Mouse (Mus musculus) limb, embryonic 11.5 days (tissue): ENCODE data around the gene Ttc21a. TPM values are rescaled to one million over a fixed set of nuclear protein-coding genes. Genes with fewer than 3 reads are reported as not detected.

ENCODE experiments used
- ATAC-seq: fragments of 200-750 bp; cut with Nextera tagmentation; 2 replicates; pipeline ENCODE4 v1.8.0; 2017; ENCODE audit warnings: low read depth; ENCODE audit not compliant: insufficient number of reproducible peaks, low FRiP score, low TSS enrichment
- DNase-seq: peaks from one replicate; pipeline ENCODE4 v3.0.0-alpha.2; 2015; ENCODE audit warnings: low spot score
- H3K27ac ChIP-seq: fragments of 300-500 bp; sonication (generic); replicated peaks from 2 replicates; pipeline ENCODE4 v1.5.1; 2014; ENCODE audit warnings: low read depth, mild to moderate bottlenecking, low read length
- H3K27me3 ChIP-seq: fragments of 300-500 bp; sonication (generic); 2 replicates; pipeline ENCODE4 v1.6.1; 2014; ENCODE audit warnings: mild to moderate bottlenecking, low read length, mixed read lengths; ENCODE audit not compliant: control insufficient read depth, insufficient read depth
- H3K36me3 ChIP-seq: fragments of 300-500 bp; sonication (generic); 2 replicates; pipeline ENCODE4 v1.6.1; 2014; ENCODE audit warnings: mild to moderate bottlenecking, low read length, moderate library complexity, mixed read lengths; ENCODE audit not compliant: control insufficient read depth, insufficient read depth
- H3K4me1 ChIP-seq: fragments of 300-500 bp; sonication (generic); 2 replicates; pipeline ENCODE4 v1.6.1; 2014; ENCODE audit warnings: low read length, mixed read lengths; ENCODE audit not compliant: control insufficient read depth, insufficient read depth
- H3K4me2 ChIP-seq: fragments of 300-500 bp; sonication (generic); 2 replicates; pipeline ENCODE4 v1.6.1; 2014; ENCODE audit warnings: low read depth, mild to moderate bottlenecking, moderate library complexity; ENCODE audit not compliant: severe bottlenecking
- H3K4me3 ChIP-seq: fragments of 300-500 bp; sonication (generic); 2 replicates; pipeline ENCODE4 v1.5.1; 2014; ENCODE audit warnings: low read depth, low read length
- H3K9ac ChIP-seq: fragments of 300-500 bp; sonication (generic); 2 replicates; pipeline ENCODE4 v1.6.1; 2014; ENCODE audit warnings: mild to moderate bottlenecking, low read length
- H3K9me3 ChIP-seq: fragments of 300-500 bp; sonication (generic); 2 replicates; pipeline ENCODE4 v1.6.1; 2016; ENCODE audit warnings: low read length; ENCODE audit not compliant: control insufficient read depth
- WGBS: fragments of 180-500 bp; shearing (Covaris S2); extraction: QIAGEN DNeasy Blood & Tissue Kit; methylation state at CpG from one replicate; pipeline ENCODE4 v1.1.7; 2014; 5-methylcytosine and 5-hydroxymethylcytosine counted together
- polyA plus RNA-seq: library from polyadenylated mRNA; unstranded; fragments of >200 nt; fragmentation: Nextera tagmentation; extraction: Ambion mirVana; gene quantifications from 2 replicates; pipeline ENCODE4 v1.2.1, GENCODE M21; 2014

Ttc21a gene
- 0.35 and 0.68 TPM in 2 replicates for polyA plus RNA-seq

GRCm38 (mm10) chr9:119937005-119937773 is at the start of gene Ttc21a, which contains the start of gene Gorasp1:
Gene Ttc21a (plus strand): TSS chr9:119937606.
Gene Gorasp1 (minus strand): TSS chr9:119937565.
- Histone ChIP-seq H3K27me3 (no peaks in the 10 kb centered on the region), H3K4me2 (peak within 1 kb of the TSS; percentile 91), H3K4me3 (peak within 1 kb of the TSS; percentile 74), H3K9ac (peak within 1 kb of the TSS; percentile 84), H3K4me1 (peaks cover 13% of the 10 kb centered on the region; the same call in 1 of the 2 replicates), H3K36me3 (no peaks in the 10 kb centered on the region), H3K9me3 (no peaks in the 10 kb centered on the region), H3K27ac (0 out of 2 replicates have a peak within 1 kb of the TSS, but pooled peaks have one; percentile 36)
- WGBS: 4% methylated on average over 40 of the region's 40 CpGs
- ATAC-seq (peak; percentile 90), DNase-seq (peak; percentile 97)

GRCm38 (mm10) chr9:119888843-119889246 is 48.6 kb upstream of the Ttc21a start:
- H3K4me1 ChIP-seq: 0 out of 2 replicates have a peak, but pooled peaks cover 3% of the 10 kb centered on the region
- WGBS: 38% methylated on average over 2 of the region's 2 CpGs
- H3K9ac ChIP-seq: no peak overlapping the region
- no peaks in the 10 kb centered on the region for H3K9me3 ChIP-seq
- H3K36me3 ChIP-seq: no peaks in the 10 kb centered on the region
- no peaks in the 10 kb centered on the region for H3K27me3 ChIP-seq
- H3K4me3 ChIP-seq: no peak overlapping the region
- H3K27ac ChIP-seq: no peak overlapping the region
- ATAC-seq (no peak), DNase-seq (peak; percentile 32)
- H3K4me2 ChIP-seq: no peak overlapping the region

GRCm38 (mm10) chr9:119889446-119889845 is 48.0 kb upstream of the Ttc21a start:
- Histone ChIP-seq H3K27me3 (no peaks in the 10 kb centered on the region), H3K9me3 (no peaks in the 10 kb centered on the region), H3K27ac (no peak overlapping the region), H3K4me1 (0 out of 2 replicates have a peak, but pooled peaks cover 3% of the 10 kb centered on the region), H3K4me3 (no peak overlapping the region), H3K36me3 (no peaks in the 10 kb centered on the region), H3K4me2 (no peak overlapping the region), H3K9ac (no peak overlapping the region)
- 88% methylated on average over 9 of the region's 9 CpGs for WGBS
- no peak for DNase-seq
- no peak for ATAC-seq

GRCm38 (mm10) chr9:119890692-119891091 is 46.7 kb upstream of the Ttc21a start:
- Histone ChIP-seq H3K27me3 (no peaks in the 10 kb centered on the region), H3K36me3 (no peaks in the 10 kb centered on the region), H3K27ac (no peak overlapping the region), H3K9me3 (no peaks in the 10 kb centered on the region), H3K4me1 (peaks cover 7% of the 10 kb centered on the region), H3K4me3 (no peak overlapping the region), H3K4me2 (no peak overlapping the region), H3K9ac (no peak overlapping the region)
- ATAC-seq: no peak
- 48% methylated on average over 2 of the region's 2 CpGs for WGBS
- DNase-seq: peak; percentile 52

GRCm38 (mm10) chr9:119893881-119894280 is 43.5 kb upstream of the Ttc21a start:
- H3K27ac ChIP-seq: no peak overlapping the region

GRCm38 (mm10) chr9:119894339-119895009 is 42.9 kb upstream of the Ttc21a start, which contains the start of gene Wdr48:
Gene Wdr48 (plus strand): TSS chr9:119894878.
- peak within 1 kb of the TSS; percentile 91 for H3K4me2 ChIP-seq
- H3K36me3 ChIP-seq: no peaks in the 10 kb centered on the region; the same call in 1 of the 2 replicates
- H3K4me3 ChIP-seq: peak within 1 kb of the TSS; percentile 91
- no peaks in the 10 kb centered on the region for H3K9me3 ChIP-seq
- peaks cover 7% of the 10 kb centered on the region for H3K4me1 ChIP-seq
- DNase-seq: peak; percentile 98
- no peaks in the 10 kb centered on the region for H3K27me3 ChIP-seq
- 4% methylated on average over 34 of the region's 34 CpGs for WGBS
- peak within 1 kb of the TSS; percentile 61; the same call in 1 of the 2 replicates for H3K27ac ChIP-seq
- H3K9ac ChIP-seq: peak within 1 kb of the TSS; percentile 83
- ATAC-seq: peak; percentile 98

More at GRCm38 (mm10) chr9:119893881-119894280, 43.5 kb upstream of the Ttc21a start:
- WGBS: 82% methylated on average over 5 of the region's 5 CpGs
- H3K4me1 ChIP-seq: peaks cover 9% of the 10 kb centered on the region
- no peaks in the 10 kb centered on the region for H3K9me3 ChIP-seq
- H3K9ac ChIP-seq: no peak overlapping the region; the same call in 1 of the 2 replicates
- no peak for DNase-seq
- H3K36me3 ChIP-seq: no peaks in the 10 kb centered on the region; the same call in 1 of the 2 replicates
- no peak overlapping the region for H3K4me3 ChIP-seq
- no peaks in the 10 kb centered on the region for H3K27me3 ChIP-seq
- H3K4me2 ChIP-seq: peak overlapping the region; percentile 48; the same call in 1 of the 2 replicates
- ATAC-seq: no peak

- H3K9ac ChIP-seq: peak overlapping the region; percentile 83
- H3K4me3 ChIP-seq: peak overlapping the region; percentile 91
- DNase-seq: no peak
- H3K27ac ChIP-seq: peak overlapping the region; percentile 61; the same call in 1 of the 2 replicates
- H3K36me3 ChIP-seq: no peaks in the 10 kb centered on the region; the same call in 1 of the 2 replicates
- WGBS: 2% methylated on average over 50 of the region's 71 CpGs
- peak overlapping the region; percentile 91 for H3K4me2 ChIP-seq
- peak; percentile 66 for ATAC-seq
- H3K4me1 ChIP-seq: peaks cover 7% of the 10 kb centered on the region
- no peaks in the 10 kb centered on the region for H3K9me3 ChIP-seq
- no peaks in the 10 kb centered on the region for H3K27me3 ChIP-seq
Measured at GRCm38 (mm10) chr9:119895040-119895721, 42.2 kb upstream of the Ttc21a start.

- ATAC-seq: no peak
- H3K4me2 ChIP-seq: no peak overlapping the region
- peaks cover 7% of the 10 kb centered on the region for H3K4me1 ChIP-seq
- no peak overlapping the region for H3K4me3 ChIP-seq
- H3K36me3 ChIP-seq: peaks cover 2% of the 10 kb centered on the region
- WGBS: 88% methylated on average over 2 of the region's 2 CpGs
- no peak overlapping the region for H3K9ac ChIP-seq
- no peak overlapping the region for H3K27ac ChIP-seq
- no peaks in the 10 kb centered on the region for H3K27me3 ChIP-seq
- DNase-seq: no peak
- no peaks in the 10 kb centered on the region for H3K9me3 ChIP-seq
Measured at GRCm38 (mm10) chr9:119899446-119899845, 38.0 kb upstream of the Ttc21a start.
